Mouse (Mus musculus) forebrain, embryonic 16.5 days (tissue): ENCODE data around the gene Nomo1. TPM values are rescaled to one million over a fixed set of nuclear protein-coding genes. Genes with fewer than 3 reads are reported as not detected.

Experiments used
- ATAC-seq: fragments of 200-750 bp; cut with Nextera tagmentation; 2 replicates; pipeline ENCODE4 v1.8.0; 2017; ENCODE audit warnings: mild to moderate bottlenecking, moderate library complexity
- H3K27ac ChIP-seq: fragments of 300-500 bp; sonication (generic); 2 replicates; pipeline ENCODE4 v1.5.1; 2014; ENCODE audit warnings: low read length, control low read depth
- H3K27me3 ChIP-seq: fragments of 300-500 bp; sonication (generic); replicated peaks from 2 replicates; pipeline ENCODE4 v1.6.1; 2014; ENCODE audit warnings: low read length; ENCODE audit not compliant: control insufficient read depth, insufficient read depth
- H3K36me3 ChIP-seq: fragments of 300-500 bp; sonication (generic); 2 replicates; pipeline ENCODE4 v1.6.1; 2014; ENCODE audit not compliant: control insufficient read depth, insufficient read depth
- H3K4me1 ChIP-seq: fragments of 300-500 bp; sonication (generic); replicated peaks from 2 replicates; pipeline ENCODE4 v1.6.1; 2014; ENCODE audit warnings: low read length; ENCODE audit not compliant: control insufficient read depth, insufficient read depth
- H3K4me2 ChIP-seq: fragments of 300-500 bp; sonication (generic); 2 replicates; pipeline ENCODE4 v1.6.1; 2014; ENCODE audit warnings: mild to moderate bottlenecking, low read length, control low read depth
- H3K4me3 ChIP-seq: fragments of 300-500 bp; sonication (generic); replicated peaks from 2 replicates; pipeline ENCODE4 v1.5.1; 2014; ENCODE audit warnings: mild to moderate bottlenecking, low read length, control low read depth
- H3K9ac ChIP-seq: fragments of 300-500 bp; sonication (generic); replicated peaks from 2 replicates; pipeline ENCODE4 v1.6.1; 2014; ENCODE audit warnings: low read depth, low read length, control low read depth
- H3K9me3 ChIP-seq: fragments of 300-500 bp; sonication (generic); 2 replicates; pipeline ENCODE4 v1.6.1; 2016; ENCODE audit warnings: low read length; ENCODE audit not compliant: control insufficient read depth
- WGBS: fragments of 180-500 bp; shearing (Covaris S2); extraction: QIAGEN DNeasy Blood & Tissue Kit; methylation state at CpG from one replicate; pipeline ENCODE4 v1.1.7; 2014; 5-methylcytosine and 5-hydroxymethylcytosine counted together
- polyA plus RNA-seq: library from polyadenylated mRNA; unstranded; fragments of >200 nt; fragmentation: Nextera tagmentation; extraction: Ambion mirVana; gene quantifications from 2 replicates; pipeline ENCODE4 v1.2.1, GENCODE M21; 2015

Gene Nomo1
- polyA plus RNA-seq, 1 experiment from 2014 or later = 47.1 TPM

- H3K9me3 ChIP-seq = no peaks in the 10 kb centered on the region
- peaks cover 35% of the 10 kb centered on the region for H3K36me3 ChIP-seq
- H3K27ac ChIP-seq = no peak overlapping the region
- no peaks in the 10 kb centered on the region for H3K4me1 ChIP-seq
- 93% methylated on average over 11 of the region's 11 CpGs for WGBS
- no peak for ATAC-seq
- H3K4me2 ChIP-seq = no peak overlapping the region
- no peak overlapping the region for H3K4me3 ChIP-seq
- H3K9ac ChIP-seq = no peak overlapping the region
- no peaks in the 10 kb centered on the region for H3K27me3 ChIP-seq
These were observed 25.4 kb downstream of the Nomo1 start for GRCm38 (mm10) chr7:46058882-46059281.

GRCm38 (mm10) chr7:46060688-46061087 is 27.2 kb downstream of the Nomo1 start:
- Histone ChIP-seq H3K27me3 (no peaks in the 10 kb centered on the region), H3K9ac (no peak overlapping the region), H3K4me2 (no peak overlapping the region), H3K27ac (no peak overlapping the region), H3K4me1 (no peaks in the 10 kb centered on the region), H3K9me3 (no peaks in the 10 kb centered on the region), H3K4me3 (no peak overlapping the region), H3K36me3 (peaks cover 36% of the 10 kb centered on the region)
- WGBS = 97% methylated on average over 8 of the region's 8 CpGs
- ATAC-seq = no peak

- Histone ChIP-seq H3K9ac (no peak overlapping the region), H3K27me3 (no peaks in the 10 kb centered on the region), H3K4me2 (no peak overlapping the region), H3K9me3 (no peaks in the 10 kb centered on the region), H3K36me3 (peaks cover 36% of the 10 kb centered on the region), H3K4me1 (no peaks in the 10 kb centered on the region), H3K27ac (no peak overlapping the region), H3K4me3 (no peak overlapping the region)
- 95% methylated on average over 16 of the region's 16 CpGs for WGBS
- no peak for ATAC-seq
These were observed 28.1 kb downstream of the Nomo1 start for GRCm38 (mm10) chr7:46061614-46062013.

GRCm38 (mm10) chr7:46063296-46063695 is 29.8 kb downstream of the Nomo1 start:
- no peak for ATAC-seq
- 93% methylated on average over 6 of the region's 6 CpGs for WGBS
- Histone ChIP-seq H3K36me3 (peaks cover 24% of the 10 kb centered on the region), H3K27ac (no peak overlapping the region), H3K9ac (no peak overlapping the region), H3K4me2 (no peak overlapping the region), H3K4me1 (no peaks in the 10 kb centered on the region), H3K9me3 (no peaks in the 10 kb centered on the region), H3K27me3 (no peaks in the 10 kb centered on the region), H3K4me3 (no peak overlapping the region)

DNA sequence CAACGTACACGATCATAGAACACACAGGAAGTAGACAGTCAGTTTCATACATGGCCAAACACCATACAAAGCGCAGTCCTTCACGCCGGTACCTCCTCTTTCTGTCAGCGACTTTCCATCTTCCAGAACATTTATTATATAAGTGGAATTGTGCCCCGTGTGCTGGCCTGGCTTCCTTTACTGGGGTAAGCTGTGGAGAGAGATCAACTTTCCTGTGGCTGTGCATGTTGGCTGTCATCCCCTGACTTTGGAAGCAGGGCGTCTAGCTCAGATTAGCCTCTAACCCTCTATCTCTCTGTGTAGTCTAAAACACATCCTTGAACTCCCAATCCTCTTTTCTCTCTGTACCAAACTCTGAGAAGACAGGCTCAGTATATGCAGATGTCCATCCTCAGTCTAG is 35.3 kb downstream of the Nomo1 start:
- Histone ChIP-seq H3K27ac (no peak overlapping the region), H3K4me3 (no peak overlapping the region), H3K27me3 (no peaks in the 10 kb centered on the region), H3K4me2 (no peak overlapping the region), H3K4me1 (no peaks in the 10 kb centered on the region), H3K9ac (no peak overlapping the region), H3K36me3 (peaks cover 25% of the 10 kb centered on the region), H3K9me3 (no peaks in the 10 kb centered on the region)
- no peak for ATAC-seq
- 96% methylated on average over 8 of the region's 8 CpGs for WGBS

GRCm38 (mm10) chr7:46076844-46077243 is 43.3 kb downstream of the Nomo1 start:
- Histone ChIP-seq H3K4me2 (no peak overlapping the region), H3K4me1 (peaks cover 4% of the 10 kb centered on the region; the same call in 1 of the 2 replicates), H3K36me3 (peaks cover 16% of the 10 kb centered on the region), H3K4me3 (no peak overlapping the region), H3K27me3 (no peaks in the 10 kb centered on the region), H3K27ac (no peak overlapping the region), H3K9ac (no peak overlapping the region), H3K9me3 (no peaks in the 10 kb centered on the region)
- 86% methylated on average over 7 of the region's 7 CpGs for WGBS
- ATAC-seq = no peak

GRCm38 (mm10) chr7:46077675-46078074 is 44.2 kb downstream of the Nomo1 start:
- 51% methylated on average over 12 of the region's 12 CpGs for WGBS
- Histone ChIP-seq H3K4me2 (no peak overlapping the region), H3K9ac (no peak overlapping the region), H3K4me3 (no peak overlapping the region), H3K36me3 (peaks cover 20% of the 10 kb centered on the region), H3K4me1 (peaks cover 4% of the 10 kb centered on the region; the same call in 1 of the 2 replicates), H3K9me3 (no peaks in the 10 kb centered on the region), H3K27ac (no peak overlapping the region), H3K27me3 (no peaks in the 10 kb centered on the region)
- peak; percentile 87 for ATAC-seq

DNA sequence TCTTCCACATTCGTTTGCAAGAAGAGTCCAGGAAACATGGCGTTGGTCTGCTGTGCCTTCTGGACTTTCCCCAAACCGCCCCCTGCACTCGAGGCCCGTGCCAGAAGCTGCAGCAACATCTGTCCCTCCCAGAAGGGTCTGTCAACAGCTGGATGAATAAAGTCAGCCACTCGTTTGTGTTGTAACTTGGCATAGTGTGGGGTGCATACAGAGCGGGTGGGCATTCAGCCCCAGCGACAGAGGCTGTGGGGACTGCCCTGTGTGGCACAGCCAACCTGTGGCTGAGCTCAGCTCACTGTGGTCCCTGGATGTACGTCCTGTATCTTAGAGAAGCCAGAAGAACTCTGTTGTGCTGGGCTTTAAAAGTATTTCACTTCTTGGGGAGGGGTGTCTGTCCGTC is 50.5 kb downstream of the Nomo1 start:
- H3K36me3 ChIP-seq = peaks cover 15% of the 10 kb centered on the region; the same call in 1 of the 2 replicates
- WGBS = 89% methylated on average over 10 of the region's 10 CpGs
- no peak for ATAC-seq
- H3K9me3 ChIP-seq = peaks cover 2% of the 10 kb centered on the region
- no peak overlapping the region for H3K27ac ChIP-seq
- H3K9ac ChIP-seq = no peak overlapping the region
- H3K4me1 ChIP-seq = no peaks in the 10 kb centered on the region
- no peak overlapping the region for H3K4me3 ChIP-seq
- H3K27me3 ChIP-seq = no peaks in the 10 kb centered on the region
- no peak overlapping the region for H3K4me2 ChIP-seq

DNA sequence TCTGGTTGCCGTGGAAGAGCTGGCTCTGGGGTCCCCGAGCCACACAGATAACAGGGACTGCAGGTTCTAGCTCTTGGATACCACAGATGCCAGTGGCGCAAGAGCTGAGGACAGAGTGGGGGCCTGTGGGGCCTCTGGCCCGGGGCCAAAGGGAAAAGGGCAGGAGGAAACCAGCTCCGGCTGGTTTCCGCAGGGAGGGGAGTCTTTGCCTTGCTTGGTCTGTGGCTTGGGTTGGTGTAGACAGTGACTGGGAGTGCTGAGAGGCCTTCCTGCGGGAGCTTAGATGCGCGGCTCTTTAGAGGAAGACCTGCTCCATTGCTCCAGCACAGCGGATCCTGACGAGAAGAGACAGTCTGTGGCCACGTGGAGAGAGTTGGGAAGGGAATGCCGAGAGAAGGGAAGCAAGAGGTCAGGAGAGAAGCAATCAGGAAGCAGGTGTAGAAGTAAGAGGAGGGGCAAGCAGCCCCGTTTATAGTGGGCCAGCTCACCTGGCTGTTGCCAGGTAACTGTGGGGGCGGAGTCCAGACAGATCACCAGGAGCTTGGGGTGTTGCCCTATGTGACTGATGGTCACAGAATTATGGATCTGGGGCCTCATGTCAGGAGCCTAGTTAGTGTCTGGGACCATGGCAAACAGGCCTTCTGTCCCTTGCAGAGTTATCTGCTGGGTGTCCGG is 51.5 kb downstream of the Nomo1 start:
- no peak overlapping the region for H3K4me2 ChIP-seq
- peaks cover 4% of the 10 kb centered on the region for H3K9me3 ChIP-seq
- no peak for ATAC-seq
- H3K9ac ChIP-seq = no peak overlapping the region
- no peaks in the 10 kb centered on the region for H3K27me3 ChIP-seq
- H3K4me3 ChIP-seq = no peak overlapping the region
- H3K36me3 ChIP-seq = peaks cover 15% of the 10 kb centered on the region; the same call in 1 of the 2 replicates
- no peak overlapping the region for H3K27ac ChIP-seq
- H3K4me1 ChIP-seq = no peaks in the 10 kb centered on the region
- WGBS = 72% methylated on average over 16 of the region's 16 CpGs

DNA sequence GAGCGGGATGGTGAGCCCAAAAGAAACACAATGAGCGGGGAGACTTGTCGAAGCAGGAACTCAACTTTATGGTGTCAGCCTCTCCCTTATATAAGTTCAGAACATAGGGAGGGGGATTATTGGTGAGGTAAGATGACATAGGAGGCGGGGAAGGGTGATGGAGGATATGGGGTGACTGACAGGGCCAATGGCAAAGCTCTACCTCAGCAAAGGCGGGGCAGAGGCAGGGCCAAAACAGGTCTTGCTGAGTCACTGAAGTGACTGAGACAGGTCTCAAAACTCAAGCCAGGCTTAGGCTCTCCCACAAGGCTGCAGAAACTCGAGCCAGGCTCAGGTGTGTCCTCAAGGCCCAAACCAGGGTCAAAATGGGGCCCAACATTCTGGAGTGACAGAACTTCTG is 52.9 kb downstream of the Nomo1 start:
- H3K27ac ChIP-seq = no peak overlapping the region
- H3K9me3 ChIP-seq = peaks cover 4% of the 10 kb centered on the region
- no peak overlapping the region for H3K9ac ChIP-seq
- H3K4me3 ChIP-seq = no peak overlapping the region
- H3K4me1 ChIP-seq = no peaks in the 10 kb centered on the region
- 87% methylated on average over 6 of the region's 6 CpGs for WGBS
- no peak for ATAC-seq
- H3K4me2 ChIP-seq = no peak overlapping the region
- peaks cover 13% of the 10 kb centered on the region; the same call in 1 of the 2 replicates for H3K36me3 ChIP-seq
- H3K27me3 ChIP-seq = no peaks in the 10 kb centered on the region
